Mouse (Mus musculus) c-Kit-positive CD71-negative TER-119-negative erythroid progenitor cells, embryonic 14.5 days (primary cell): Measurements from ENCODE around the gene Ncoa3.

ENCODE experiments used
- DNase-seq: peaks from one replicate; pipeline ENCODE4 v3.0.0-alpha.2; 2013; ENCODE audit warnings: low read depth

Gene Ncoa3

GRCm38 (mm10) chr2:166105911-166106310 lies 113.5 kb downstream of the Ncoa3 start:
- DNase-seq, result no peak

- DNase-seq, result no peak
Observed at GRCm38 (mm10) chr2:166106631-166107030, 114.2 kb downstream of the Ncoa3 start.

GRCm38 (mm10) chr2:166107911-166108310 lies 115.5 kb downstream of the Ncoa3 start:
- DNase-seq, result no peak

- peak; percentile 79 for DNase-seq
Observed at GRCm38 (mm10) chr2:166108326-166108725, 115.9 kb downstream of the Ncoa3 start.

GRCm38 (mm10) chr2:166110764-166111163 lies 118.3 kb downstream of the Ncoa3 start:
- DNase-seq, result no peak

- DNase-seq, result no peak
Observed at GRCm38 (mm10) chr2:166111238-166111637, 118.8 kb downstream of the Ncoa3 start.

GRCm38 (mm10) chr2:166111831-166112250 lies 119.4 kb downstream of the Ncoa3 start:
- DNase-seq, result no peak

- no peak for DNase-seq
Observed at GRCm38 (mm10) chr2:166112986-166113385, 120.5 kb downstream of the Ncoa3 start.

- no peak for DNase-seq
Observed at GRCm38 (mm10) chr2:166115571-166116277, 123.3 kb downstream of the Ncoa3 start.

GRCm38 (mm10) chr2:166116278-166116608 lies 123.8 kb downstream of the Ncoa3 start:
- DNase-seq, result no peak

GRCm38 (mm10) chr2:166116704-166117103 lies 124.3 kb downstream of the Ncoa3 start:
- DNase-seq, result no peak

- DNase-seq, result no peak
Observed at GRCm38 (mm10) chr2:166119992-166120391, 127.6 kb downstream of the Ncoa3 start.

GRCm38 (mm10) chr2:166121681-166122355 lies 129.4 kb downstream of the Ncoa3 start:
- DNase-seq, result no peak

- no peak for DNase-seq
Observed at GRCm38 (mm10) chr2:166122781-166123180, 130.3 kb downstream of the Ncoa3 start.
